Mouse (Mus musculus) myocyte (in vitro differentiated cells): ENCODE measurements around the gene Slc22a17.

Experiments
- CEBPB ChIP-seq: IDR thresholded peaks from 2 replicates; pipeline ENCODE4 v1.6.1; 2011; ENCODE audit warnings: mild to moderate bottlenecking, moderate library complexity; ENCODE audit not compliant: poor library complexity, insufficient read depth, severe bottlenecking
- E2F4 ChIP-seq: IDR thresholded peaks from one replicate; pipeline ENCODE4 v1.6.1; 2011; ENCODE audit warnings: mild to moderate bottlenecking, control low read depth, moderate library complexity; ENCODE audit not compliant: insufficient read depth
- MAX ChIP-seq: IDR thresholded peaks from one replicate; pipeline ENCODE4 v1.6.1; 2011; ENCODE audit warnings: low read depth, mild to moderate bottlenecking, control low read depth
- MYOD1 ChIP-seq, 3 experiments: IDR thresholded peaks; one replicate each; pipeline ENCODE4 v1.6.1; 2011; ENCODE audit warnings: control low read depth in 2 of 3, low read depth in 2 of 3, mild to moderate bottlenecking in 2 of 3, moderate library complexity in 1 of 3; ENCODE audit not compliant: insufficient read length in 2 of 3, control insufficient read depth in 1 of 3
- MYOG ChIP-seq, 3 experiments: IDR thresholded peaks; one replicate each; pipeline ENCODE4 v1.6.1; 2011; ENCODE audit warnings: control low read depth in 2 of 3, low read depth in 2 of 3, mild to moderate bottlenecking in 2 of 3; ENCODE audit not compliant: insufficient read length in 2 of 3, control insufficient read depth in 1 of 3, insufficient read depth in 1 of 3
- POLR2A ChIP-seq: IDR thresholded peaks from one replicate; pipeline ENCODE4 v1.6.1; 2011; ENCODE audit warnings: low read depth, mild to moderate bottlenecking, control low read depth, moderate library complexity; ENCODE audit not compliant: insufficient read length
- POLR2AphosphoS2 ChIP-seq: IDR thresholded peaks from one replicate; pipeline ENCODE4 v1.6.1; 2011; ENCODE audit warnings: low read depth, control low read depth; ENCODE audit not compliant: insufficient read length
- REST ChIP-seq: IDR thresholded peaks from one replicate; pipeline ENCODE4 v1.6.1; 2011; ENCODE audit warnings: mild to moderate bottlenecking, control low read depth, moderate library complexity; ENCODE audit not compliant: insufficient read depth, insufficient read length
- TCF12 ChIP-seq: IDR thresholded peaks from one replicate; pipeline ENCODE4 v1.6.1; 2011; ENCODE audit warnings: mild to moderate bottlenecking, control low read depth; ENCODE audit not compliant: poor library complexity, insufficient read depth, severe bottlenecking
- TCF3 ChIP-seq: IDR thresholded peaks from one replicate; pipeline ENCODE4 v1.6.1; 2011; ENCODE audit warnings: low read depth, control low read depth; ENCODE audit not compliant: insufficient read length
- USF1 ChIP-seq: IDR thresholded peaks from one replicate; pipeline ENCODE4 v1.6.1; 2011; ENCODE audit warnings: low read depth, mild to moderate bottlenecking, control low read depth, moderate library complexity

DNA sequence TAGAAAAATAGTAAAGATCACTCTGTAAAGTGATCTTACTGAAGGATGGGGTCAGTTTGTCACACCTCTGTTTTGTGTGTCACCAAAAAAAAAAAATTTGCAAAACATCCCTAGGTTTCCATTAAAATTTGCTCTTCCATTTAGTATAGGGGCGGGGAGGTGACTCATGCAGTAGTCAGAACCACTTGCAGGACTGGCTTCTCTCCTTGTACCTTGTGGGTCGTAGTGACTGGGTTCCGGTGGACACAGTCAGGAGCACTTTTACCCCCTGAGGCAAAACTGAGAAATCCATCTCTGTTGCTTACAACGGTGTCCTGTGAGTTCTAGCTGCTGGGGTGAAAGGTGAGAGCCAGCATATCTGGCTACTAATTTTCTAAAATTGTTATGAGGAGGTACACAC, 9.3 kb downstream of the Slc22a17 start:
- no peak for TF ChIP-seq POLR2A
- TF ChIP-seq CEBPB = no peak
- no peak for TF ChIP-seq MAX
- no peak for TF ChIP-seq MYOG (IDR thresholded peaks at IDR 0.05; ENCODE audit: control insufficient read depth in 1 of 3, insufficient read depth in 1 of 3, insufficient read length in 2 of 3, low read depth in 2 of 3)
- no peak for TF ChIP-seq MYOD1 (IDR thresholded peaks at IDR 0.05; ENCODE audit: control insufficient read depth in 1 of 3, insufficient read length in 2 of 3, low read depth in 2 of 3)
- no peak for TF ChIP-seq POLR2AphosphoS2
- TF ChIP-seq USF1 = no peak
- TF ChIP-seq TCF12 = no peak
- TF ChIP-seq E2F4 = no peak
- no peak for TF ChIP-seq REST
- TF ChIP-seq TCF3 = no peak
